Mouse (Mus musculus) cerebellum, adult 9-10 months (tissue): ENCODE measurements around the gene Dclk1.

Experiments
- DNase-seq: peaks from one replicate; pipeline ENCODE4 v3.0.0; 2022

Dclk1 gene

DNA sequence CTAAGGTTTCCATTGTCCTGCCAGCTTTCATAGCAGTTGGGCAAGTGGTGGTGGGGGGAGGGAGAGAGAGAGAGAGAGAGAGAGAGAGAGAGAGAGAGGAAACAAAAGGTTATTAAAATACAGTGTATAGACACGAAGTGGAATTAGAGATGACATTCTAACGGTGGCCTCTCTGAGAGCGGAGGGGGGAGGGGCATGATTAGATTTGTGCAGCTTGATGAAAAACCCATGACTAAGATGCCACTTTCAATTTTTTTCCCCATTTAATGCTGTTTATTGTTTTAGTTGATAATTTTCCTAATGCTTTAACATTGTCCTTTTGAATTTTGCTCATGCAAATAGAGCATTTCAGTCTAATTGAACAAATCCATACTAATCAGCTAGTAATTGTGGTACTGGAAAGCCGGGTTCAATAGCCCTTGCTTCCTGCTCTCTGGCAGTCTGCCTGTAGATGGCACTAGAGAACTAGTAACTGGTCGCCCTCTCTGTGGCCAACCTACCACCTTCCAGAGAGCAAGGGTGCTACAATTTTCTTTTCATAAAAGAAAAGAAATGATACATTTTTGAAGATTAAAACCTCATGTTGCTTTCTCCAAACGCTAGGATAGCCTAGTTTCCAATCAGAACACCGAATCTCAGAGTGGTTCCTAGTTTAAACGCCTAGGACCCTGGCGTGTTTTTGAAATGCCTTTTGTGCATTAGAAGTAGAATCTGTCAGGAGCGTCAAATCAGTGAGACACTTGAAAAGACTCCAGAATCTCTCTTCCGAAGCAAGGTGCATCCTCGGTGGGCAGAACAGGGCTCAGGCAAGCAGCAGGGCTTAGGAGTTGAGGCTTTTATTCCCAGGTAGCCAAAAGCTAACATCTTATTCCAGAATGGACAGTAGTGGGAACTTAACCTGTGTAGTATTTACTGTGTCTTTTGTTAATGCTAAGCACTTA is 278.3 kb downstream of the Dclk1 start:
- peak; percentile 93 for DNase-seq

GRCm38 (mm10) chr3:55521776-55522175 is 279.6 kb downstream of the Dclk1 start:
- DNase-seq, result peak; percentile 67

DNA sequence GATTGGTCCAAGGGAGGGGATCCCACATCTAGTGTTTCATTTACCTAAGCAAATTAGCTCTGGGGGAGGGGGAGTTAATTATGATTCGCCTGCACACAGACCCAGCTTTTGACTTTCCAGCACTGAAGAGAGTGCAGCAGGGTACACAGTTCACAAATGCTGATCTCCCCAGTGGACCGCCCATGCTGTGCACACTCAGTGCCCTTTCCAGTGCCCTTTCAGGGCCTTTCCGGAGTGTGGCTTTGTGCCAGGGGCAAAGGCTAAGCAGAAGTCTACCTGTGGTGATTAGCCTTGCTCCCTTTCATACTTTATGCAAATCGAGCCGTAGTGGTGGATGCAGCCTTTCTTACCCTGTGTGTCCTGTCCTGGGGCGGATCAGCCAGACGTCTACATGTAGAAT is 281.1 kb downstream of the Dclk1 start:
- DNase-seq, result peak; percentile 56

- DNase-seq, result peak; percentile 53
Observed at GRCm38 (mm10) chr3:55523735-55524477, 281.7 kb downstream of the Dclk1 start.

DNA sequence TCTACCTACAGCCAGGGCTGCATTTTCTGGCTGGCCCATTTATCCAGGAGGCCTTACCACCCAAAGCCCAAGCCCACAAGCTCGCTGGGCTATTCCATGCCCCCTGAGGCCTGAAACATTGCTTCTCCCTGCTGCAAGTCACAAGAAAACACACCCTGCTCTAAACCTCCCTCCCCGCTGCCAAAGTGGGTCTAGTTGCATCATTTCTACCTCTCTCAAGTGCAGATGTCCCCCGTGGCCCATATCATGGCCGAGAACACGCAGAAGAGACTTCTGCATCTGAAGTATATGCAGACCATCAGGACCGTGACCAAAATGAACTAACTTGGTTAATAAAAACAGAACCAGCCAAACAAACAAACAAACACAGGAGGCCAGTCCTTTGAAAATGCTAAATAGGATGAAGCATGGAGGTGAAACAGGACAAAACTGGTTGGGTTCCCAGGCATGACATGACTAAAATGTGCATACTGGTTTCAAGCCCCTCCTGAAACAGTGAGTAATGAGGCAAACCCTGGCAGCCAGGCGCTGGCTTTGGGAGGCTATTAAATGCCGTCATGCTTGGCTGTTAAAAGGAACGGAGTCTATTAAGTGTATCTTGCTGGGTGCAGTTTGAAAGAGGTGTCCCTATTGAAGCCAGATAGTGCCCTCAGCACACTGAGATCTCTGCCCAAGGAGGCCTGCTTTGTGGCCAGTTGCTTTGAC is 282.5 kb downstream of the Dclk1 start:
- DNase-seq, result no peak

- no peak for DNase-seq
Observed at GRCm38 (mm10) chr3:55526470-55526869, 284.3 kb downstream of the Dclk1 start.

- DNase-seq, result no peak
Observed at GRCm38 (mm10) chr3:55527566-55527965, 285.4 kb downstream of the Dclk1 start.

DNA sequence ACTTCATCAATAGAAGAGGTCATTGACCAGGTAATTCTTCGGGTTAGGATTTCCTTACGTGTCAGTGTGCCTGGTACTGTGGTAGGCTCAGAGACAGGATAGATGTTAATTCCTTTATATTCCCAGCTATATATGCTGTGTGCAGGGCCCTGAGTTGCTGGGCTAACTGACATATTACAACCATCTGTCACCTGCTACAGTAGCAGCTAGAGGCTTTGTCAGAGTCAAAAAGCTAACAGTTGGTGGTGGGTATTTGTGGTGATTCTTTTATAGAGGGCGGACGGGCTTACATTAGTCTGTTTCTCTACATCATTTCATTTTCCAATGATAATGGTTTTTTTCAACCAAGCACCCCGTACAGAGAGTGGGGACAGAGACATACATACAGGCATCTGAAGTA is 285.8 kb downstream of the Dclk1 start:
- DNase-seq, result peak; percentile 60

DNA sequence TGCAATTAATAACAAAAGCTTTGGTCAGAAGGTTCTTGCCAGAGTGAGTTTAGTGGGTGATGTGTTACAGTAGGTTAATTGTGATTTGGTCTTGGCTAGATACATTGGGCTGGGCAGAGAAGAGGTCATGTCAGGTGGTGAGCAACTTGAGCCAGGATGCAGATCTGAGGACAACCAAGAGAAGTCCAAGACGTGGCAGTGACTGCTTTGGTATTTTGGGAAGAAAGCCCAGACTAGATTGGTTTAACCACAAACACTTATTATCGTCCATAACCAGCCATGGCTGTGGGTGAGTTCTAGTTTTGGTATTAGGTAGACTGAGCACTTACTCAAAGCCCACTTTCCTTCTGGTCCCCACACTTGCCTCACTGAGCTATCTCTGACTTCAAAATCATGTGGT is 287.2 kb downstream of the Dclk1 start:
- no peak for DNase-seq

DNA sequence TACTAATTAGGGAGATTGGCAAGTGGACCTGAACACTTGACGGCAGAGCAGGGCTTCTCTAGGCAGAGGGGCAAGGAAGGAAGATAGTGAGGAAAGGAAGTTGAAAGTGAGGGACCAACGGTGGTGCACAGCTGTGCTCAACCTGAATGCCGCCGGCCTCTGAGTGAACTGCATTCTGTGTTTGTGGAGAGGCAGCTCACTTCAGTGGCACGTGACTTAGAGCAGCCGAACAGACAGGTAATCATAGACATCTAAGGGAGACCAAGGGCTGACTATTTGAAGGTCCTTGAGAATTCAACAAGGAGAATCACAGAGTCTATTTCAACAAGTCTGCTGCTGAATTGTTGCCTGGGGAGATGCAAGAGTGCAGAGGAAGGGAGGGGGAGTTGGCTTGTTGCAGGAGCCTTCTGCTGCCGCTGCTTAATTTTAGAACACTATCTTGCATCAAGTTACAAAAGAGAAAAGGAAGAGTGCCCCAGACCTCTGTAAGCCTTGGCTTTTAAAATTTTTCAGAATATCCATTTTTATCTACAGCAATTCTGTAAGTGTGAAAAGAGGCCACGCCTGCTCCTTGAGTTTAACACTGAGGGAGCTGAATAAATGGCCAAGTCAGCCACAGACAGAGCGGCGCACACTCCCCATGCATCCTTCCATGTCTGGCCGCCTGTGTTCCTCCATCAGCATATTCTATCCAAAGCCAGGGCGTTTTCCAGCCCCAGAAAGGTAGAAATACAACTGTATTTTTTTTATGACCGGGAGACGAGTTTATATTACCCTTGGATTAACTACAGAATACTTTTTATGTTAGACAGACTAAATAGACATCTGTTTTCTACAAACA is 289.3 kb downstream of the Dclk1 start:
- DNase-seq, result no peak

GRCm38 (mm10) chr3:55532175-55532973 is 290.2 kb downstream of the Dclk1 start:
- no peak for DNase-seq

GRCm38 (mm10) chr3:55535591-55536200 is 293.5 kb downstream of the Dclk1 start:
- no peak for DNase-seq

DNA sequence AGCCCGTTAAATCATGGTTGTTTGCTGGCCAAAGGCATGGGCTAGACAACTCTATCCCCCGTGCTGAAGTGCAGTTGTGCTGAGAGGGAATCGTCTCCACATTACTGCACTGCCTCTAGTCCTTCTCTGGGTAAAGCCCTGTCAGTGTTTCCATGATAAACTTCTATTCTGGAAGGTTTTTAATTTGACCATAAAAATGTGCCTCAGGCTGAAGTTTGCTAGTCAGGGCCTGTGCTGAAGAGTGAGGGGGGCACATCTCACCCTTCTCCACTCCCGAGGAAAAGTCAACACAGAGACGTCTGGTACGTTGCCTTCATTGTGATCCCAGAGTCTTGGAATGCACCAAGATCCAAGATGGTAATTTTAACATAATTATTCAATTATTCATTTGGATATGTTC is 294.7 kb downstream of the Dclk1 start:
- no peak for DNase-seq

DNA sequence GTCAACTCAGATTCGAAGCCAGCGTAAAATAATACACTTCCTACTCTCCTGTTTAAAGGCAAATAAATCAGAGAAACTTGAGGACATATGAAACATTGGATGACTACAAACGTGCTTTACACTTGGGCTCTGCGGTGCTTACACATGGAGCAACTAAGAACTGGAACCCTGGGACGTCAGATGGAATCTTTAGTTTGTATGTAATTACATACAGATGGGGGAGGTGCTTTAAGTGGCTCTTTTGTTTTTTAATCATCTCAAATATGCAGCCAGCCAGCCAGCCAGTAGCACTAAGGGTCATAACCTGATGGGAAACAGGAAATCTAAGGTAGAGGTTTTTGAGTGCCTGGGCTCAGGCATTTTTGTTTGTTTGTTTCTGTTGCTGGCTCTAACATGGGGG is 295.6 kb downstream of the Dclk1 start:
- no peak for DNase-seq

GRCm38 (mm10) chr3:55539400-55539799 is 297.2 kb downstream of the Dclk1 start:
- DNase-seq, result no peak

GRCm38 (mm10) chr3:55539811-55540293 is 297.7 kb downstream of the Dclk1 start:
- peak; percentile 80 for DNase-seq

DNA sequence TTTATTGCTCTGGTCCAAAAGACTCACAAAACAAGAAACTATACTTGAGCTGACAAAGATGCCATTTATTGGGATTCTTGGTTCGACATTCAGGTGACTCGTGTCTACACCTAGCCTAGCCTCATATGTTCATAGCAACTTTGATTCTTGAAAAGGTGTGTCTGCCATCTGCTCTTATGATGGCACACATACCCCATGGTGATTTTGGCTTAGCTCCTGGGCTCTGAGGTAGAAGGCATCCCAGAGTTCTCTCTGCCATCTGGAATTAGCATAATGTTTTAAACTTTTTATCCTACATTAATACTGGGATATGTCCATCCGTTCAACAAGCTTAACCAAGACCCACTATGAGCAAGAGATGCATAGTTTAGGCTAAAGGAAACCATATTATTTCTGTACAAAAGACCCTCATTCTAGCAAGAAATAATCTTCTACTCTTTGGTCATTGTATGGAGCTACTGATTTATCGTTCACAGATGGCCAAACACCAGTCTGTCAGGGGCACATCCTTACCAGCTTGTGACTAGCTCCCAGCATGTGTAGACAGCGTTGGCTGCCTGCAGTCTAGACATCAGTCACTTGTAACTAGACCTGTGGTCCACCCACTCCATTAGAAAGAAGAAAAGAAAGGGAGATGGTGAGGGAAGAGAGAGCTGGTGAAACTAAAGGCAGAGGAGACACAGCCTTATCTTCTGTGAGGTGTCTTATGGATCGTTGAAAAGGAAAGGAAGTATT is 298.4 kb downstream of the Dclk1 start:
- peak; percentile 90 for DNase-seq

GRCm38 (mm10) chr3:55541799-55542198 is 299.6 kb downstream of the Dclk1 start:
- peak; percentile 86 for DNase-seq

DNA sequence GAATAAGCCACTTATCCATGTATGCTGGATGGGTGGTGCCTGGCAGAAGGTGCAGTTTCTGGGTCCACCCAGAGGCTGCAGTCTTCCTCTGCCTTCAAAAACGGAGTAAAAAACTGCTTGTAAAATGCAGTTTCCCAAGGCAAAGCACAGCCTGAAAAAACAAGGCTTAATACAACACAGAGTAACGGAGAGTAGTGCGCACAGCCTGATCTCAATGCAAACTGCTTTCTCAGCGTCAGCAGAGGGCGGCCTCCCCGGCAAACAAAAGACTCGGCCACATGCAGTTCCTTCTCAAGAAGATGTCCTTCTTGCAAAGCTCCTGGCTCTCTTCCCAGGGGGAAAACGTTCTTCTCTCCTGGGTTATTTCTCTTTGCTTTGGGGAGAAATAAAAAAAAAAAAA is 300.1 kb downstream of the Dclk1 start:
- peak; percentile 80 for DNase-seq

GRCm38 (mm10) chr3:55542947-55543346 is 300.8 kb downstream of the Dclk1 start:
- peak; percentile 49 for DNase-seq
